Mouse (Mus musculus): ENCODE results near the gene Cdk6. TPM values are rescaled to one million over a fixed set of nuclear protein-coding genes. Genes with fewer than 3 reads are reported as not detected.

The Cdk6 gene
- polyA plus RNA-seq, 1 experiment = 9.7 TPM

DNA sequence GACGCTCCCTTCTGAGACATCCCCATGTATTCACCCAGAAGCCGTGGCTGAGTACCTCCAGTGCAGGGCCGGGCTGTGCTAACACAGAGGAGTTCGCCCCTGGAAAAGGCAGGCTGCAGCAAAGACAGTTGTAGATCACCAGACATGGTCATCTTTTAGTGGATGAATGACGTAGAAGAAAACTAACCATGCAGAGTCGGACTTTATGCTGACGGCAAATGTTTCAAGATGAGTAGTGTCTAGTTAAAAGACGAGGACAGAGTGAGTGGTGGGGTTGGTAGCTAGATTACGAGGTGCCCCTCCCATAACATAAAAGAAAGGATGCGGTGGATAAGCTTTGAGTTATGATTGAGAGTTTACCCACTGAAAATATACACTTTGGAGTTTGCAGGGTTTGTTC, 33.5 kb downstream of the Cdk6 start:
- TF ChIP-seq CTCF (IDR thresholded peaks at IDR 0.05; ENCODE audit: extremely low read depth, insufficient read depth, insufficient read length, insufficient replicate concordance) (no peak), POLR2A (IDR thresholded peaks at IDR 0.05; ENCODE audit: low read depth, low read length) (no peak)
- no peaks in the 10 kb centered on the region for H3K27me3 ChIP-seq (ENCODE audit: control insufficient read depth, insufficient read depth, low read length)
- no peak overlapping the region for H3K4me3 ChIP-seq (ENCODE audit: extremely low read depth, insufficient read depth, insufficient read length)
- no peaks in the 10 kb centered on the region; the same call in 1 of the 2 replicates for H3K36me3 ChIP-seq (ENCODE audit: control insufficient read depth, insufficient read depth, low read length)
- 92% methylated on average over 10 of the region's 10 CpGs for WGBS
- no peak overlapping the region for H3K27ac ChIP-seq (ENCODE audit: insufficient read depth, low read length)
- no peak for DNase-seq (ENCODE audit: low read depth in 1 of 2, low spot score in 2 of 2)
- H3K4me1 ChIP-seq (ENCODE audit: control insufficient read depth, insufficient read depth, insufficient read length) = no peaks in the 10 kb centered on the region

DNA sequence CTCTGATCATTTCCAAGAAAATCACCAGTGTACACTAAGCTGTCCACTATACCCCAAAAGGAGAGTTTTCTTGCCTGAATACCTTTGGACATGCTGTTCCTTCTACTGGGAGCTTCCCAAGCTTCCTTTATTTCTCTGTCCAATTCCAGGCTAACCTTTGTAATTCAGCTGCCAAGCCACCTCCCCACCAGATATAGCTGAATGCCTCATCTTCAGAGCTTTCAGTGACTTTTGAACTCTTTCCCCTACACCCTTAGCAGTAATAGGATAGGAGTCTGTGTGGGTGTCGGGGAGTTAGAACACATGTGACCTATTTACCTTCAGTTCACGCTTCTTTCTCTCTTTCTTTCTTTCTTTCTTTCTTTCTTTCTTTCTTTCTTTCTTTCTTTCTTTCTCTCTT, 34.9 kb downstream of the Cdk6 start:
- H3K27me3 ChIP-seq (ENCODE audit: control insufficient read depth, insufficient read depth, low read length) = no peaks in the 10 kb centered on the region
- WGBS = 92% methylated on average over 2 of the region's 2 CpGs
- H3K36me3 ChIP-seq (ENCODE audit: control insufficient read depth, insufficient read depth, low read length) = no peaks in the 10 kb centered on the region; the same call in 1 of the 2 replicates
- no peaks in the 10 kb centered on the region for H3K4me1 ChIP-seq (ENCODE audit: control insufficient read depth, insufficient read depth, insufficient read length)
- no peak for DNase-seq (ENCODE audit: low read depth in 1 of 2, low spot score in 2 of 2)
- H3K27ac ChIP-seq (ENCODE audit: insufficient read depth, low read length) = no peak overlapping the region
- TF ChIP-seq POLR2A (IDR thresholded peaks at IDR 0.05; ENCODE audit: low read depth, low read length) = no peak
- TF ChIP-seq CTCF (IDR thresholded peaks at IDR 0.05; ENCODE audit: extremely low read depth, insufficient read depth, insufficient read length, insufficient replicate concordance) = no peak
- no peak overlapping the region for H3K4me3 ChIP-seq (ENCODE audit: extremely low read depth, insufficient read depth, insufficient read length)

DNA sequence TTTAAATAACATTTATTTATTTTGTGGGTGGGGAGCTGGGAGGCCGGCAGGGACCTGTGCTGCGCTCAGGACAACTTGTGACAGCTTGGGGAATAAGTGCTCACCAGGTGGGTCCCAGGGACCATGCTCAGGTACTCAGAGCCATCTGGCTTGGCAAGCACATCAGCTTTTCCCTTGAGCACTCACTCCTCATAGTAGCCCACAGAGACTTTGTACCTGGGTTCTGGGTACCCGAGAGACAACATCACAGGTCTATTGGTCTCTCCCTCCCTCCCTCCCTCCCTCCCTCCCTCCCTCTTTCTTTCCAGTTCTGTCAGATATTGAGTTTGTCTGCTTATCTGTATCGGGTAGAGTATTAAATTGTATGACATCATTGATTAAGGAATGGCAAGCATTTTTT, 38.0 kb downstream of the Cdk6 start:
- DNase-seq (ENCODE audit: low read depth in 1 of 2, low spot score in 2 of 2) = no peak
- no peaks in the 10 kb centered on the region for H3K27me3 ChIP-seq (ENCODE audit: control insufficient read depth, insufficient read depth, low read length)
- WGBS = 82% methylated on average over 4 of the region's 4 CpGs
- H3K36me3 ChIP-seq (ENCODE audit: control insufficient read depth, insufficient read depth, low read length) = no peaks in the 10 kb centered on the region; the same call in 1 of the 2 replicates
- no peak overlapping the region for H3K4me3 ChIP-seq (ENCODE audit: extremely low read depth, insufficient read depth, insufficient read length)
- peaks cover 14% of the 10 kb centered on the region for H3K4me1 ChIP-seq (ENCODE audit: control insufficient read depth, insufficient read depth, insufficient read length)
- TF ChIP-seq CTCF (IDR thresholded peaks at IDR 0.05; ENCODE audit: extremely low read depth, insufficient read depth, insufficient read length, insufficient replicate concordance) (no peak), POLR2A (IDR thresholded peaks at IDR 0.05; ENCODE audit: low read depth, low read length) (no peak)
- no peak overlapping the region for H3K27ac ChIP-seq (ENCODE audit: insufficient read depth, low read length)

DNA sequence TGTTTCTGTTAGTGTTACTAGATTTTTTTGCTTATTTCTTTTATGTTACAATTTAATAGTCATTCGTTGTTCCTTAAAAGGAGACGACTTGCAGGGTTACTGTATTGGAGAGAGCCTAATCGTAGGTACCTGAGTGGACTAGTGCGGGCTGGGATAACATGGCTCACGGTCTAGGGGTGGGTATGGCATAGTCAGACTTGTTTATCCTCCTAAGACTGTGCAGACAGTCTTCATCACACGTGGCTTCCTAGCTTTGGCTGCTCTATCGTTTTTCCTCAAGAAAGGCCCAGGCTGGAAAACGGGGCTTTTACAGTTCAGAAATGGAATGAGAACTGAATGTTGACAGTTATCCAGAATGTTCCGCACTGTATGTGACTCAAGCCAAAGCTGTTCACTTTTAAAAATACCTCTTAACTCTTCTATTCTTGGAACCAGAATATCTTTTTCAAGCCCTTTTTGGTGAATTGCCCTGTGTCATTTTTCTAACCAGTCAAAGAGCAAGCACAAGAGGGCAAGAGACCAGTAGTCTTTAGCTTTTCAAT, 39.5 kb downstream of the Cdk6 start:
- 84% methylated on average over 9 of the region's 9 CpGs for WGBS
- TF ChIP-seq CTCF (IDR thresholded peaks at IDR 0.05; ENCODE audit: extremely low read depth, insufficient read depth, insufficient read length, insufficient replicate concordance) = no peak
- no peak for TF ChIP-seq POLR2A (IDR thresholded peaks at IDR 0.05; ENCODE audit: low read depth, low read length)
- no peaks in the 10 kb centered on the region; the same call in 1 of the 2 replicates for H3K36me3 ChIP-seq (ENCODE audit: control insufficient read depth, insufficient read depth, low read length)
- no peak for DNase-seq (ENCODE audit: low read depth in 1 of 2, low spot score in 2 of 2)
- H3K27ac ChIP-seq (ENCODE audit: insufficient read depth, low read length) = no peak overlapping the region
- H3K4me3 ChIP-seq (ENCODE audit: extremely low read depth, insufficient read depth, insufficient read length) = no peak overlapping the region
- H3K27me3 ChIP-seq (ENCODE audit: control insufficient read depth, insufficient read depth, low read length) = no peaks in the 10 kb centered on the region
- H3K4me1 ChIP-seq (ENCODE audit: control insufficient read depth, insufficient read depth, insufficient read length) = peaks cover 18% of the 10 kb centered on the region

DNA sequence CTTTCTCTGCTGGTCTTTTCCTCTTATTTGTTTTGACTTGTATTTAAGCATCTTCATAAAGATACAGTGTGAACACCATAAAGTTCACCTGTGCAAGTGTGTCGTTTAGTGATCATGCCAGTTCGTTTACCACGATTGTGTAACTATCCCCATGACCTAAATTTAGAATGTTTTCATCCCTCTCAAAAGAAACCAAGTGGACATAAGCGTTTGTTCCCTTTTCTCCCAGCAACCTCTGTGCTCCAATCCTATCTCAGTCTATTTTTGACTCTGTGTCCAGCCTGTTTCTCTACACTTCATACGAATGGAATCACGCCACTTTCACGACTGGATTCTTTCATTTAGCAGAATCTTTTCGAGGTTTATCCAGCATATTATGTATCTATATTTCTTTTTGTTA, 40.5 kb downstream of the Cdk6 start:
- WGBS = 54% methylated on average over 8 of the region's 8 CpGs
- TF ChIP-seq CTCF (IDR thresholded peaks at IDR 0.05; ENCODE audit: extremely low read depth, insufficient read depth, insufficient read length, insufficient replicate concordance) (no peak), POLR2A (IDR thresholded peaks at IDR 0.05; ENCODE audit: low read depth, low read length) (no peak)
- no peak for DNase-seq (ENCODE audit: low read depth in 1 of 2, low spot score in 2 of 2)
- Histone ChIP-seq H3K36me3 (ENCODE audit: control insufficient read depth, insufficient read depth, low read length) (no peaks in the 10 kb centered on the region), H3K27me3 (ENCODE audit: control insufficient read depth, insufficient read depth, low read length) (no peaks in the 10 kb centered on the region), H3K4me1 (ENCODE audit: control insufficient read depth, insufficient read depth, insufficient read length) (peaks cover 18% of the 10 kb centered on the region), H3K27ac (ENCODE audit: insufficient read depth, low read length) (no peak overlapping the region), H3K4me3 (ENCODE audit: extremely low read depth, insufficient read depth, insufficient read length) (no peak overlapping the region)

DNA sequence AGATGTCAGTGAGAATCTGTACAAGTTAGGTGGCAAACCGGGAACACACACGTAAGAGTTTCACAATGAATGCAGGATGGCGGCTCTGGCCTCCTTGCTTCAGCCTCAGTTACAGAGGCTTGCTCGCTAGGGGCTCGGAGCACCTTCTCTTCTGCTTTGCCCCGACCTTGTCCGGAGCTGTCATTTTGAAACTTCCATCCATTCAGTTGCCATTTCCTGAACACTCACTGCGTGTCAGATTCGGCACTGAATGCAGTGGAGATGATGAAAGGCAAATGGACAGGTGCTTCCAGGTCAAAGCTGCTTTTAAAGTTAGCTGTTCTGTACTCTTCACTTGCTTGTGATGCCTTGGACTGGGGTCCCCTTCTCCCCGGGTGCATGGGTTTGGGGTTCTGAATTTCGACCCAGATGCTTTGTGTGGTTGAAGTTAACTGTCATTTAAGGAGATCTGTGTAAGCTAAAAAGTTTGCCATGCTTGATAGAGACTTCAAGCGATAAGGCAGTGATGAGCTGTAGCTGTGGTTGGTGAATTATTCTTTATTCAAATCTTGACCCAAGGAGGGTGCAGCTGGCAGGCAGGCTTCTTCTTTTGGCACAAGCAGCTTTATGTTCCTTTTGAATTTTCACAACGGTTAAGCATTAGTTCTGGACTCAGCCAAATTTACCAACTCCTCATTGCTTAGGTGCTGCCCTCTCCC, 41.2 kb downstream of the Cdk6 start:
- WGBS = 41% methylated on average over 13 of the region's 13 CpGs
- H3K4me1 ChIP-seq (ENCODE audit: control insufficient read depth, insufficient read depth, insufficient read length) = peaks cover 18% of the 10 kb centered on the region
- no peak for TF ChIP-seq CTCF (IDR thresholded peaks at IDR 0.05; ENCODE audit: extremely low read depth, insufficient read depth, insufficient read length, insufficient replicate concordance)
- no peak for DNase-seq (ENCODE audit: low read depth in 1 of 2, low spot score in 2 of 2)
- no peak overlapping the region for H3K27ac ChIP-seq (ENCODE audit: insufficient read depth, low read length)
- H3K36me3 ChIP-seq (ENCODE audit: control insufficient read depth, insufficient read depth, low read length) = no peaks in the 10 kb centered on the region
- no peaks in the 10 kb centered on the region for H3K27me3 ChIP-seq (ENCODE audit: control insufficient read depth, insufficient read depth, low read length)
- no peak overlapping the region for H3K4me3 ChIP-seq (ENCODE audit: extremely low read depth, insufficient read depth, insufficient read length)

DNA sequence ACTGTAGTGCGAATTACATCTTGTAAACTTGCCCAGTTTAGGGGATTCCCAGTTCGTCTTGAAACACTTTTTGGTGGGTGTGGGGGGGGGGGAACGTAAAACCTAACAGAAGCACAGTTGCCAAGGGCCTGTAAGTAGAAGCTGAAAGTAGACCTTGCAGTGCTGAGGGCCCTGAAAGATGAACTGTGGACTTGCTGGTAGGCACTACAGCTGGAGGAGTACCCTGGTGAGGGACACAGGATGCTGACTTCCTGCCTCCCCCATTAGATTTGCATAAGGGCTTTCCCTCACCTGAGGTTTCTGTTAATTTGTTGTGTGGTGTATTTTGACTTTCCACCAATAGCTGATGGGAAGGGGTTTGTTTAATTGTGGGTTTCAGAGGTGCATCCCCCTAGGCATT, 42.3 kb downstream of the Cdk6 start:
- Histone ChIP-seq H3K4me3 (ENCODE audit: extremely low read depth, insufficient read depth, insufficient read length) (no peak overlapping the region), H3K4me1 (ENCODE audit: control insufficient read depth, insufficient read depth, insufficient read length) (peaks cover 18% of the 10 kb centered on the region), H3K27ac (ENCODE audit: insufficient read depth, low read length) (peak overlapping the region; percentile 39; the same call in 1 of the 2 replicates), H3K36me3 (ENCODE audit: control insufficient read depth, insufficient read depth, low read length) (no peaks in the 10 kb centered on the region), H3K27me3 (ENCODE audit: control insufficient read depth, insufficient read depth, low read length) (no peaks in the 10 kb centered on the region)
- peak; percentile 47 to 51 for DNase-seq (ENCODE audit: low read depth in 1 of 2, low spot score in 2 of 2)
- no peak for TF ChIP-seq CTCF (IDR thresholded peaks at IDR 0.05; ENCODE audit: extremely low read depth, insufficient read depth, insufficient read length, insufficient replicate concordance)
- no peak for TF ChIP-seq POLR2A (IDR thresholded peaks at IDR 0.05; ENCODE audit: low read depth, low read length)
- WGBS = 31% methylated on average over 3 of the region's 3 CpGs

Data from spleen, adult 2 months (tissue).